Mouse (Mus musculus): ENCODE data around the gene Gm13420. TPM values are rescaled to one million over a fixed set of nuclear protein-coding genes. Genes with fewer than 3 reads are reported as not detected.
A peak's percentile ranks its signal among the peaks of the same experiment; 100 is the strongest.
"Not testable (repeated sequence)": the region's sequence is repeated elsewhere in the genome, so short reads cannot be mapped to it uniquely, and the experiment has no call there.

Gm13420 gene
- total RNA-seq (2015; ENCODE audit: low replicate concordance) (not detected in 2 replicates), total RNA-seq (2017; ENCODE audit: low replicate concordance) (not detected in 2 replicates)

GRCm38 (mm10) chr2:29751497-29751896, at the start of gene Gm13420:
TSS of gene Gm13420 (minus strand) at chr2:29751685.
- ATAC-seq (replicated peaks; ENCODE audit: low FRiP score, poor library complexity, severe bottlenecking) = peak; percentile 36; the same call in 1 of the 2 replicates

GRCm38 (mm10) chr2:29792772-29793487, 41.4 kb upstream of the Gm13420 start:
- ATAC-seq (replicated peaks; ENCODE audit: low FRiP score, poor library complexity, severe bottlenecking) = no peak

DNA sequence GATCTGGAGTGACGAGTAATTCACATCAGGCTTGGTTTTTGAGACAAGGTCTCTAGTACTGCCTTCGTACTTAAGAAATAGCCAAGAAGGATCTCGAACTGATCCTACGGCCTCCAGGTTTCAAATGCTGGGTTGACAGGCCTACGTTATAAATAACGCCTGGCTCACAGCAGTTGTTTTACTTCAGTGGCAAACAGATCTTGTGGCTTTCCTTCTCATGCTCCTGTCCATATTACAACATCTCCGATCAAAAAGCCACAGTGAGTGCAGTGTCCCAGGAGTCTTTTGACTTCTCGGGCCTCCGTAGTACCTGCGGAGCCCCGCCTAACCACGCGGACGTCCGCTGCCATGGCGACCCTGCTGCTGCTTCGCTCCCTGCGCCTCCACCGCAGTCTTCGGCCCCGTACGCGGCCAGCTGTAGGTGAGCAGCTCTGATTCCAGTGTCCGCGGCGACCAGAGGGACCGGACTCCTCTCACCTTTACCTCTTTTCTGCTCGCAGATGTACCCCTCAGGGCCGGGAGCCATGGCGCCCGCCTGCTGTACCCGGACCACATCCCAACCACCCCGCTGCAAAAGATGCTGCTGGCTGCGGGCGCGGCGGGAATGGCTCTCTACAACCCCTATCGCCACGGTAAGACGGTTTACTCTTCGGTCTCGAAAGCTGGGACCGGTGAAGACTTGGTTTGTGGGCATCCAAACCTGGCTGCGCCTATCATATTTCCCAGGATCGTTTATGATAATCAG, 36.6 kb upstream of the Gm13420 start, which contains the start of gene Trub2:
Gene Trub2, minus strand, starts transcription at position 566 of the 745 bp plus-strand sequence.
- ATAC-seq (replicated peaks; ENCODE audit: low FRiP score, poor library complexity, severe bottlenecking) = peak; percentile 88

GRCm38 (mm10) chr2:29787104-29787917, 35.8 kb upstream of the Gm13420 start, which contains the start of gene Coq4:
TSS of gene Coq4 (plus strand) at chr2:29787493.
- peak; percentile 87 for ATAC-seq (replicated peaks; ENCODE audit: low FRiP score, poor library complexity, severe bottlenecking)

- no peak for ATAC-seq (replicated peaks; ENCODE audit: low FRiP score, poor library complexity, severe bottlenecking)
Observed at GRCm38 (mm10) chr2:29784290-29784689, 32.8 kb upstream of the Gm13420 start.

DNA sequence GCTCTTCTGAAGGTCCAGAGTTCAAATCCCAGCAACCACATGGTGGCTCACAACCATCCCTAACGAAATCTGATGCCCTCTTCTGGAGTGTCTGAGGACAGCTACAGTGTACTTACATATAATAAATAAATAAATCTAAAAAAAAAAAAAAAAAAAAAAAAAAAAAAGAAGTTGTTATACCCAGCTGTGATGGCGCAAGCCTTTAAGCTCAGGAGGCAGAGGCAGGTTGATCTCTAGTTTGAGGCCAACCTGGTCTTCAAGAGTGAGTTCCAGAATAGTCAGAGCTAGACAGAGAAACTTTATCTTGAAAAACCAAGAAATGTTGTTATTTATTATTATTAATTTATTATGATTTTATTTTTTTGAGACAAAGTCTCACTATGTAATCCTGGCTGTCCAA, 29.8 kb upstream of the Gm13420 start:
- ATAC-seq (replicated peaks; ENCODE audit: low FRiP score, poor library complexity, severe bottlenecking) = not testable (repeated sequence)

- no peak for ATAC-seq (replicated peaks; ENCODE audit: low FRiP score, poor library complexity, severe bottlenecking)
Observed at GRCm38 (mm10) chr2:29773323-29773722, 21.8 kb upstream of the Gm13420 start.

GRCm38 (mm10) chr2:29771611-29772461, 20.4 kb upstream of the Gm13420 start:
- no peak for ATAC-seq (replicated peaks; ENCODE audit: low FRiP score, poor library complexity, severe bottlenecking)

DNA sequence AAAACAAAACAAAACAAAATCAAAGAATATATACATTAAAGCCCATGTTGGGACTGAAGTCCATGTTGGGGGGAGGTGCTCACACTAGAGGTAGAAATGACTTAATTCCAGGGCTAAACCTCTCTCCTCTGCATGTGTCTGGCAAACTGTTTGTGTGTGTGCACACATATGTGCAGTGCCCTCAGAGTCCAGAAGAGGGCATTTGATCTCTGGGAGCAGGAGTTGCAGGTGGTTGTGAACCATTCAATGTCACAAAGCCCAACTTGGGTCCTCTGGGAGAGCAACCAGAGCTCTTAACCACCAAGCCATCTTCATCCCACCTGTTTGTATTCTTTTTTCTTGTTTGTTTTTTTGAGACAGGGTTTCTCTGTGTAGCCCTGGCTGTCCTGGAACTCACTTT, 18.7 kb upstream of the Gm13420 start:
- ATAC-seq (replicated peaks; ENCODE audit: low FRiP score, poor library complexity, severe bottlenecking) = no peak

DNA sequence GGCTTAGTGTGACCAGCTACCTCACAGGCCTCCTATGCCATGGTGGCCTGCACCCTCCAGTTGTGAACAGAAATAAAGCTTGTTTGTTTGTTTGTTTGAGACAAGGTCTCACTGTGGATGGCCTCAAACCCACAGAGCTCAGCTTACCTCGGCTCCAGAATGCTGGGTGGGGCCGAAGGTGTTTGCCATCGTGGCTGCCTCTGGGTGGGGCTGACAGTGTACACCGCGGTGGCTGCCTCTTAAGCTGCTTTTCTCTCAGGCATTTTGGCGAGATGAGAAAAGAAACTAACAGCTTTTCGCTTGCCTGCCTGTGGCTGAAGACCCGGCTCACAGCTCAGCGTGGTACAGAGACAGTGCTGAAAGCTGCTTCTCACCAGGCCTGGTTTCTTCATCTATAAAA, 17.4 kb upstream of the Gm13420 start:
- no peak for ATAC-seq (replicated peaks; ENCODE audit: low FRiP score, poor library complexity, severe bottlenecking)

GRCm38 (mm10) chr2:29767976-29768709, 16.7 kb upstream of the Gm13420 start:
- ATAC-seq (replicated peaks; ENCODE audit: low FRiP score, poor library complexity, severe bottlenecking) = no peak

DNA sequence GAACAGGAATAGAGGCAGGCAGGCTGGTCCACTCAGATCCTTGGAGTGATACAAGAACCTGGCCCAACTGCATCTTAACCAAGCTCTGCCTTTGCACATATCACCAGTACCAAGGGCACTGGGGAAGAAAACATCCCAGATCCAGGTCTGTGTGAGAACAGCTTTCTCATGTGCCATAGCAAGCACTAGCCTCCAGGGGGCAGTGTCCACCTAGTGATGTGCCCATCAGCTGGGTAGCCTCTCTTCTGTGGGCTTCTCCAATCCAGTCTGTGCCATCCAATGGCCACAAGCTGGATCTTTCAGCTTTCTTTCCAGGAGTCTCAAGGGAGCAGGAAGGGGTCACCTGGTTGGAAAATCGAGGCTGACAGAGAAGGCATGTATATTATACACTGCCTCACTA, 13.3 kb upstream of the Gm13420 start:
- ATAC-seq (replicated peaks; ENCODE audit: low FRiP score, poor library complexity, severe bottlenecking) = peak; percentile 81

DNA sequence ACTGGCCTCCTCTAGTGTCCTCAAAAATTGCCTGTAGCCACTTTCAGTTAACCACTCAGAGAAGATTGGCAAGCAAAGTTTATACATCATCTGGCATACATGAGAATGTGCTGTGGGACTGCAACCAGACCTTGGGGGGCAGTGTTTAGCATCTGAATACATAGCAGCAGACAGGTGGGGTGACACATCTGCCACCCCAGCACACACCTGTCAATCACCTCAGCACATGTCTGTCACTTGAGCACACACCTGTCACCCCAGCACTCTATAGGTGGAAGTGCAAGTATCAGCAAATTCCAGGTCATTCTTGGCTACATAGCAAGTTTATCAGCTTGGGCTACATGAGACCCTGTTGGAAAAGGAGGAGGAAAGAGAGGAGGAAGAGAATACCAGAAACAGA, 4.2 kb upstream of the Gm13420 start:
- no peak for ATAC-seq (replicated peaks; ENCODE audit: low FRiP score, poor library complexity, severe bottlenecking)

DNA sequence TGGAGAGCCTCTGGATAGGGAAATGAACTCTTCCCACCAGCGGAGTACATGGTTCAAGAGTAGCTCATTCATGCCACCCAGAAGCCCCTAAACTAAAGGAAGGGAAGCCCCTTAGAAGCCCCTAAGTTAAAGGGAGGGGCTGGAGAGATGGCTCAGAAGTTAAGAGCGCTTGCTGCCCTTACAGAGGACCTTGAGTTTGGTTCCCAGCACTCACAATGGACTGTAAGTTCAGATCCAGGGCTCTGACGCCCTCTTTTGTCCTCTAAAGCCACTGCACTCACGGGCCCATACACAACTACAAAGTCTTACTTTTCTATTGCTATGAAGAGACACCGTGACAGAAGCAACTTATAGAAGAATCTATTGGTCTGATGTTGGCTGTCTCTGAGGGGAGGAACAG, 912 bp upstream of the Gm13420 start:
- ATAC-seq (replicated peaks; ENCODE audit: low FRiP score, poor library complexity, severe bottlenecking) = no peak

- no peak for ATAC-seq (replicated peaks; ENCODE audit: low FRiP score, poor library complexity, severe bottlenecking)
Observed at GRCm38 (mm10) chr2:29748499-29748898, 3.0 kb downstream of the Gm13420 start.

DNA sequence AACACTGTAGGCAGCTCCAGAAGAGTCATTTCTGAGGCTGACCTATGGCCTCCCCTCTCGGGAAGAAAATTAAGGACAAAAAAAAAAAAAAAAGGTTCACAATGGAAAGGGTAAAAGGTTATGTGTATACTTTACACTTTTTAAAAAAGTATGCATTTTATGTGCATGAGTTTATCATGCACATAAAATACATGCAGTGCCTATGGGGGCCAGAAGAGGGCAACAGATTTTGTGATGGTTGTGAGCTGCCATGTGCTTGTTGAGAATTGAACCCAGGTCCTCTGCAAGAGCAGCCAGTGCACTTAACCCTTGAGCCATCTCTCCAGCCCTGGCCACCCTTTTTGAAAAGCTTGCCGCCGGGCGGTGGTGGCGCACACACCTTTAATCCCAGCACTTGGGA, 3.6 kb downstream of the Gm13420 start:
- ATAC-seq (replicated peaks; ENCODE audit: low FRiP score, poor library complexity, severe bottlenecking) = no peak

- no peak for ATAC-seq (replicated peaks; ENCODE audit: low FRiP score, poor library complexity, severe bottlenecking)
Observed at GRCm38 (mm10) chr2:29747188-29747782, 4.2 kb downstream of the Gm13420 start.

DNA sequence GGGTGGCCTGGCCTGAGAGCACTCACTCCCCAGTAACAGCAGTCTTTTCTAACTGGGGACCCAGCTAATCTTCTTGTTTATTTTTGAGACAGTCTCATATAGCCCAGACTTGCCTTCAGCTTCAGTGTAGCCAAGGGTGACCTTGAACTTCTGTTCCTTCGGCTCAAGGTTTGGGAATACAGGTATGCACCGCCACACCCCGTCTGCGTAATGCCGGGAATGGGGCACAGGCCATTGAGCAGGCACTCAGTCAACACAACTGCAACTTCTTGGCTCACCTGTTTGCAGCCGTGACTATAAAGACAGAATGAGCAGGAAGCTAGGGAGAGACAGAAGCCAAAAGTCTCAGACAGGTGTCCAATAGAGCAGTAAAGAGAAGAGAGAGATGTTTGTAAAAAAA, 7.2 kb downstream of the Gm13420 start:
- no peak for ATAC-seq (replicated peaks; ENCODE audit: low FRiP score, poor library complexity, severe bottlenecking)

All from erythroid progenitor cell, adult 5-6 weeks (primary cell).